Mouse (Mus musculus) brain, embryonic 18.5 days (tissue): ENCODE data around the gene Zfp78.

Source experiments
- DNase-seq: peaks from one replicate; pipeline ENCODE4 v3.0.0-alpha.2; 2012; ENCODE audit warnings: low read depth, low spot score

The Zfp78 gene

DNA sequence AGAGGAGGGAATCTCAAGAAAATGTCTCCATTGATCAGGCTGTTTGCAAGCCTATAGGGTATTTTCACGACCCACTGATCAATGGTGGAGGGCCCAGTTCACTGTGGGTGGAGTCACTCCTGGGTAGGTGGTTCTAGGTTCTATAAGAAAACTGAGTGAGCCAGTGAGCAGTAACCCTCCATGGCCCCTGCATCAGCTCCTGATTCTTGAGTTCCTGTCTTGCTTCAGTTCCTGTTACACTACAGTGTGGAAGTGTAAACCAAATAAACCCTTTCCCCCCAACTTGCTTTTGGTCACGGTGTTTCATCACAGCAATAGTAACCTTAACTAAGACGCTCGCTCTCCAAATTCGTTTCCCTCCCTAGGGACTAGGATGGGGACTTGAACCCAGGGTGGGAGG lies 25.9 kb downstream of the Zfp78 start:
- DNase-seq = no peak

GRCm38 (mm10) chr7:6389449-6389848 lies 26.4 kb downstream of the Zfp78 start:
- DNase-seq = no peak

DNA sequence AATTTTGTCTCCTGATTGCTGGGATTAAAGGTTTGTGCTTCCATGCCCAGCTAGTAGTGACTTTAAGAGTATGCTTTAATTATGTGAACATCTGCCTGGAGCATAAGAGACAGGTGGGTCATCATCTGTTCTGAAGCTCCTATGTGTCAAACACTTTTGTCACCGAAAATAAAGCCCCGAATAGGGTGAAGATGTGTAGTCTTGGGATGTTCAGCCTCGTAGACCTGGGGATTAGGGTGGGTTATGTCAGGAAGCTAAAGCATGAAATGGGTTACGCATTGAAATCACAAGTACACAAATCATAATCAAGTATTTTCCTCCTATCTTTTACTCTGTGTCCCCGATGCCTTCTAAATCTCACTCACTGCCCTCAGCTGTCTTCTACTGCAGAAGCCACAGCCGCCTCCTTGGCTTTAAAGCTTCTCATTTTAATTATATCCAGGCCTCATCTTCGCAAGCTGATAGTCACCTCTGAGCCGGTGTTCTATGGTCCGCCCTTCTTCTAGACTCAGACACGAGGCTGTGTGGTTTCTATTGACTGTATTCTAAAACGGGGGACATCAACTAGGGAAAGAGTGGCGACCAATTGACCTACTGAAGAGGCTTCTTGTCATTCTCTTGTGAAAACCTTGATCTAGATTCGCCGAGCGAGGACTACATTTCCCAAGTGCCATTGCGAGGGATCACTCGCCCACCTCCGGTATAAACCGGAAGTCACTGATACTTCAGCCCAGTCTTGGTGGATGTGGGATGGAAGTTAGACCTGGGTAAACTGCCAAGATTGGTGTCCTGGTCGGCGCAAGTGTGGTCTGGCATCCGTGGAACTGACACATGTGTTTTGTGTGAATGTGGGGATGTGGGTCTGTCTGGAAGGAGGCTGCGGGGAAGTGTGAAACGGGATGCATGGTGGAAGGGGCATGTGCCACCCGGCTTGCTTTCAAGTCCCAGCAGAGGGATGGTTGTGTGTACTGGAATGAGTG lies 35.2 kb downstream of the Zfp78 start, which contains the start of gene Smim17:
TSS of gene Smim17 (plus strand) at position 720 of the 980 bp plus-strand sequence.
- peak; percentile 37 for DNase-seq

DNA sequence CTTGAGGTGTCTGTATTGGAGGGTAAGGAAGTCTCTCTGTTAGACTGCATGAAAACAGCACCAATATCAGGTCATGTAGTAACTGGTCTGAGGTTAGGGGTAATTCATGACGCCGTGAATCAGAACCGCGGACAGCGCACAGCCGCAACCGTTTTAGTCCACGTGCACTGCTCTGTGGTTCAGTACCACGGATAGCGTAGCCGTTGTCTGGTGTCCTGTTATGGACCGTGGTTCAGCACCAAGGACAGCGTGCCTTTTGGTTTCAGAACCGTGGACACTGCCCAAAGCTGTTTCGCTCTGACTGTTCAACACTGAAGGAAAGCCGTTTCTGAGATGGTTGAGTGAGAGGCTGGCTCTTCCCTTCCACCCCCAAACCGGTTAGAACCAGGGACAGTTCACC lies 47.0 kb downstream of the Zfp78 start, which contains the start of gene Gm20715:
TSS of gene Gm20715 (plus strand) at position 235 of the 400 bp plus-strand sequence.
- DNase-seq = no peak

DNA sequence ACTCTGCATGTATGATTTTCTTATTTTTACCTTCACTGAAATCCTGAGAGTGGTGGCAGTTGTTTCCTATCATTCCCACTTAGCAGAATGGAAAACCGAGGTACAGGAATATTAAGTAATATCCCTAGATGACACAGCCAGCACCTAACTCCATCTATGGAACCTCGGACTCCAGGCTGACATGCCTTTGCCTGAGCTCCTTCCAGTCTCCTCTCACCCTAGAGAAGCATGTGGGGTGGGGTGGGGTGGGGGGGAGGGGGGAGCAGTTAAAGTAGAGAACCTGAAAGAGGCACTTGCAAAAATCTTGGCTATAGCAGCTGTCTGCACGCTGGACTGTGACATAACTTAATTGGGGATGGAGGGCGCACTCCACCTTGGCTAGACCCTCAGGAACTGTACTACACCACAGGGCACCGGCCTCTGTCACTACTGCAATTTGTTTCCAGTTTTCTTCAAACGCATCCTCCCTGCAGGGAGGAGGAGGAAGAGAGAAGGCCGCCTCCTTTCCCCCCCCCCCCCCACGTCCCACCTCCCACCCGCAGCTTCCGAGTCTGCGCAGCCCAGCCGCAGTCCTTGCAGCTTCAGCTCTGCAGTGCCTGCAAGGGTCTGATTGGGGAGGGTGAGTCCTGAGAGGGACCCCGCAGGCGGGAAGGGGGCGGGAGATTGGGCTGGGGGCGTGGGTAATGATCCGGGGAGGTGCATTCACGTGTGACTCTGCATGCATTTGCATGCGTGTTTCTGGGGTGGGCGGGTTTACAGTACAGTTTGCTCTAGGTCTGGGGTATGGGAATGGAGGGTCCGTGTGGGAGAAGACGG lies 51.8 kb downstream of the Zfp78 start:
- peak; percentile 40 for DNase-seq

- DNase-seq = no peak
Measured at GRCm38 (mm10) chr7:6415442-6415787, 52.3 kb downstream of the Zfp78 start.

- DNase-seq = no peak
Measured at GRCm38 (mm10) chr7:6419894-6420293, 56.8 kb downstream of the Zfp78 start.

DNA sequence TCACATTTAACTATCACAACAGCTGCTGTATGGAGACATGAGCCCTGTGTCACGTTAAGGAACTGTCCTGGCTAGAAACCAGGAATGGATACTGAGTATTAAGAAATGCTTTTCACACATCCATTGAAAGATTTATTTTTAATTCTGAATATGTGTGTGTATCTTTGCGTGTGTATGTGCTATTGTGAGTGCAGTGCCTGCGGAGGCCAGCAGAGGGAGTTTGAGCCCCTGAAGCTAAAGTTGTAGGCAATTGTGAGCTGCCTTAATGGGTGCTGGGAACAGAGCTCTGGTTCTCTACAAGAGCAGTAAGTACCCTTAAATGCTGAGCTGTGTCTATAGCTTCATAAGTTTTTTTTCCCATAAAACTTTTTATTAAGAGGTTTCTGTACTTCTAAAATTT lies 66.3 kb downstream of the Zfp78 start:
- DNase-seq = no peak

DNA sequence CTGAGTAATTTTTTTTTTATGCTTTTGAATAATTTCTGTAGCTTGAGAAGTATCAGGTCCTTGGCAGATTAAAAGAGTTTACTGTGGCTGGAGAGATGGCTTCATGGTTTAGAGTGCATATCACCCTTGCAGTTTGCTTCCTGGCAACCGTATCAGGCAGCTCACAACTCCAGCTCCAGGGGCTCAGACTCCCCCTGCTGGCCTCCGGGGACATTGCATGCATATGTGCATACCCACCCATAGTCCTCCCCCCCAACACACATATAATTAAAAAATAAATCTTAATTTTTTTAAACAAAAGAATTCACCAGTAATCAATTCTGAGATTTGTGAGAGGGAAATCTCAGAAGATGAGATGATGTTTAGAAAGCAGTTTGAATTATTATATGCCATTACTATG lies 67.3 kb downstream of the Zfp78 start:
- no peak for DNase-seq
